Mouse (Mus musculus) intestine, postnatal 0 days (tissue): ENCODE measurements around the gene Il12rb1. TPM values are rescaled to one million over a fixed set of nuclear protein-coding genes. Genes with fewer than 3 reads are reported as not detected.

Experiments
- ATAC-seq: fragments of 200-750 bp; cut with Nextera tagmentation; 2 replicates; pipeline ENCODE4 v1.8.0; 2017; ENCODE audit warnings: mild to moderate bottlenecking, moderate TSS enrichment, moderate library complexity
- H3K27ac ChIP-seq: fragments of 300-500 bp; sonication (generic); 2 replicates; pipeline ENCODE4 v1.5.1; 2014; ENCODE audit warnings: mild to moderate bottlenecking, low read depth, low read length, moderate library complexity
- H3K27me3 ChIP-seq: fragments of 300-500 bp; sonication (generic); replicated peaks from 2 replicates; pipeline ENCODE4 v1.6.1; 2014; ENCODE audit warnings: low read length, mixed read lengths; ENCODE audit not compliant: control insufficient read depth, insufficient read depth
- H3K36me3 ChIP-seq: fragments of 300-500 bp; sonication (generic); 2 replicates; pipeline ENCODE4 v1.6.1; 2014; ENCODE audit warnings: mild to moderate bottlenecking, moderate library complexity; ENCODE audit not compliant: control insufficient read depth, insufficient read depth
- H3K4me1 ChIP-seq: fragments of 300-500 bp; sonication (generic); replicated peaks from 2 replicates; pipeline ENCODE4 v1.6.1; 2014; ENCODE audit warnings: antibody characterized with exemption, low read length, mixed read lengths; ENCODE audit not compliant: control insufficient read depth, insufficient read depth
- H3K4me2 ChIP-seq: fragments of 300-500 bp; sonication (generic); replicated peaks from 2 replicates; pipeline ENCODE4 v1.6.1; 2014; ENCODE audit warnings: low read depth, mild to moderate bottlenecking, moderate library complexity
- H3K4me3 ChIP-seq: fragments of 300-500 bp; sonication (generic); 2 replicates; pipeline ENCODE4 v1.5.1; 2014; ENCODE audit warnings: low read depth, low read length
- H3K9ac ChIP-seq: fragments of 300-500 bp; sonication (generic); 2 replicates; pipeline ENCODE4 v1.6.1; 2014; ENCODE audit warnings: mild to moderate bottlenecking, low read depth, low read length
- H3K9me3 ChIP-seq: fragments of 300-500 bp; sonication (generic); 2 replicates; pipeline ENCODE4 v1.6.1; 2016; ENCODE audit warnings: mixed run types; ENCODE audit not compliant: control insufficient read depth
- CTCF ChIP-seq: sonication (generic); IDR thresholded peaks from 2 replicates; pipeline ENCODE4 v1.5.1; 2016; ENCODE audit warnings: low read depth, mild to moderate bottlenecking, control low read depth, antibody characterized with exemption, moderate library complexity
- WGBS: fragments of 180-500 bp; shearing (Covaris S2); extraction: QIAGEN DNeasy Blood & Tissue Kit; methylation state at CpG from one replicate; pipeline ENCODE4 v1.1.7; 2014; 5-methylcytosine and 5-hydroxymethylcytosine counted together
- polyA plus RNA-seq: library from polyadenylated mRNA; unstranded; fragments of >200 nt; fragmentation: Nextera tagmentation; extraction: Ambion mirVana; gene quantifications from 2 replicates; pipeline ENCODE4 v1.2.1, GENCODE M21; 2015

Gene Il12rb1
- polyA plus RNA-seq, 1 experiment from 2014 or later = 0.29 TPM

- no peak overlapping the region for H3K9ac ChIP-seq
Measured at GRCm38 (mm10) chr8:70841147-70842072, 33.2 kb downstream of the Il12rb1 start.

GRCm38 (mm10) chr8:70842484-70842883, 34.2 kb downstream of the Il12rb1 start:
- Histone ChIP-seq H3K4me1 (0 out of 2 replicates have a peak, but pooled peaks cover 3% of the 10 kb centered on the region), H3K9me3 (no peaks in the 10 kb centered on the region), H3K36me3 (no peaks in the 10 kb centered on the region), H3K27me3 (no peaks in the 10 kb centered on the region), H3K4me2 (no peak overlapping the region), H3K9ac (no peak overlapping the region), H3K4me3 (no peak overlapping the region), H3K27ac (no peak overlapping the region)
- WGBS = 73% methylated on average over 25 of the region's 25 CpGs
- no peak for TF ChIP-seq CTCF
- no peak for ATAC-seq

More at GRCm38 (mm10) chr8:70841147-70842072, 33.2 kb downstream of the Il12rb1 start:
- peaks cover 7% of the 10 kb centered on the region; the same call in 1 of the 2 replicates for H3K36me3 ChIP-seq
- H3K4me1 ChIP-seq = 0 out of 2 replicates have a peak, but pooled peaks cover 3% of the 10 kb centered on the region
- H3K4me2 ChIP-seq = peak overlapping the region; percentile 32; the same call in 1 of the 2 replicates
- WGBS = 22% methylated on average over 22 of the region's 22 CpGs
- ATAC-seq = no peak
- no peaks in the 10 kb centered on the region for H3K9me3 ChIP-seq
- peak; percentile 98 for TF ChIP-seq CTCF
- no peaks in the 10 kb centered on the region for H3K27me3 ChIP-seq
- H3K27ac ChIP-seq = peak overlapping the region; percentile 74; the same call in 1 of the 2 replicates
- no peak overlapping the region for H3K4me3 ChIP-seq

- ATAC-seq = no peak
Measured at GRCm38 (mm10) chr8:70843214-70843773, 35.0 kb downstream of the Il12rb1 start.

GRCm38 (mm10) chr8:70843941-70844340, 35.7 kb downstream of the Il12rb1 start:
- no peak for ATAC-seq
- Histone ChIP-seq H3K4me1 (0 out of 2 replicates have a peak, but pooled peaks cover 3% of the 10 kb centered on the region), H3K9me3 (no peaks in the 10 kb centered on the region), H3K27ac (no peak overlapping the region), H3K36me3 (no peaks in the 10 kb centered on the region), H3K9ac (no peak overlapping the region), H3K4me2 (no peak overlapping the region), H3K4me3 (no peak overlapping the region), H3K27me3 (no peaks in the 10 kb centered on the region)
- 85% methylated on average over 8 of the region's 8 CpGs for WGBS
- no peak for TF ChIP-seq CTCF

More at GRCm38 (mm10) chr8:70843214-70843773, 35.0 kb downstream of the Il12rb1 start:
- Histone ChIP-seq H3K4me2 (no peak overlapping the region), H3K27me3 (no peaks in the 10 kb centered on the region), H3K9me3 (no peaks in the 10 kb centered on the region), H3K4me3 (no peak overlapping the region), H3K36me3 (no peaks in the 10 kb centered on the region), H3K9ac (no peak overlapping the region), H3K4me1 (0 out of 2 replicates have a peak, but pooled peaks cover 3% of the 10 kb centered on the region), H3K27ac (no peak overlapping the region)
- WGBS = 87% methylated on average over 5 of the region's 5 CpGs
- no peak for TF ChIP-seq CTCF

- no peak overlapping the region for H3K4me2 ChIP-seq
- no peaks in the 10 kb centered on the region for H3K27me3 ChIP-seq
- peak; percentile 98 for TF ChIP-seq CTCF
- no peak overlapping the region for H3K9ac ChIP-seq
- no peak overlapping the region for H3K4me3 ChIP-seq
- ATAC-seq = no peak
- 4% methylated on average over 6 of the region's 6 CpGs for WGBS
- no peak overlapping the region for H3K27ac ChIP-seq
- H3K4me1 ChIP-seq = 0 out of 2 replicates have a peak, but pooled peaks cover 3% of the 10 kb centered on the region
- no peaks in the 10 kb centered on the region for H3K36me3 ChIP-seq
- no peaks in the 10 kb centered on the region for H3K9me3 ChIP-seq
Measured at GRCm38 (mm10) chr8:70844523-70844922, 36.3 kb downstream of the Il12rb1 start.

GRCm38 (mm10) chr8:70845108-70845507, 36.9 kb downstream of the Il12rb1 start:
- 55% methylated on average over 5 of the region's 5 CpGs for WGBS
- no peak overlapping the region for H3K27ac ChIP-seq
- ATAC-seq = no peak
- no peak for TF ChIP-seq CTCF
- 0 out of 2 replicates have a peak, but pooled peaks cover 3% of the 10 kb centered on the region for H3K4me1 ChIP-seq
- no peak overlapping the region for H3K4me3 ChIP-seq
- H3K36me3 ChIP-seq = no peaks in the 10 kb centered on the region
- no peaks in the 10 kb centered on the region for H3K27me3 ChIP-seq
- no peaks in the 10 kb centered on the region for H3K9me3 ChIP-seq
- no peak overlapping the region for H3K4me2 ChIP-seq
- H3K9ac ChIP-seq = no peak overlapping the region
